Mouse (Mus musculus) B cell, adult (primary cell): ENCODE results near the gene Diaph2. TPM values are rescaled to one million over a fixed set of nuclear protein-coding genes. Genes with fewer than 3 reads are reported as not detected.

Experiments
- total RNA-seq: library from RNA; stranded (reverse); gene quantifications from 4 replicates; pipeline ENCODE4 v1.2.4, GENCODE M21; 2023; ENCODE audit not compliant: inconsistent age

Gene Diaph2
- 18.1 to 19.9 TPM (median 18.9 TPM) in 4 replicates for total RNA-seq

GRCm38 (mm10) chrX:129749571-129750061 is at the start of gene Diaph2:
Gene Diaph2, plus strand, starts transcription at chrX:129749742.

